Mouse (Mus musculus) midbrain, postnatal 0 days (tissue): ENCODE data around the gene Sipa1l1. TPM values are rescaled to one million over a fixed set of nuclear protein-coding genes. Genes with fewer than 3 reads are reported as not detected.

Experiments used
- ATAC-seq: fragments of 200-750 bp; cut with Nextera tagmentation; 2 replicates; pipeline ENCODE4 v1.8.0; 2017; ENCODE audit warnings: moderate number of reproducible peaks, mild to moderate bottlenecking, moderate TSS enrichment, moderate library complexity; ENCODE audit not compliant: low FRiP score
- DNase-seq: peaks from one replicate; pipeline ENCODE4 v3.0.0-alpha.2; 2015; ENCODE audit warnings: low spot score
- H3K27ac ChIP-seq: fragments of 300-500 bp; sonication (generic); 2 replicates; pipeline ENCODE4 v1.5.1; 2014; ENCODE audit warnings: low read depth, mild to moderate bottlenecking, low read length, mixed read lengths
- H3K27me3 ChIP-seq: fragments of 300-500 bp; sonication (generic); 2 replicates; pipeline ENCODE4 v1.6.1; 2014; ENCODE audit warnings: low read length, control low read depth, mixed read lengths; ENCODE audit not compliant: insufficient read depth
- H3K36me3 ChIP-seq: fragments of 300-500 bp; sonication (generic); 2 replicates; pipeline ENCODE4 v1.6.1; 2014; ENCODE audit warnings: low read length, control low read depth, mixed read lengths; ENCODE audit not compliant: insufficient read depth
- H3K4me1 ChIP-seq: fragments of 300-500 bp; sonication (generic); 2 replicates; pipeline ENCODE4 v1.6.1; 2014; ENCODE audit warnings: mild to moderate bottlenecking, control low read depth, antibody characterized with exemption, low read length, mixed read lengths; ENCODE audit not compliant: insufficient read depth
- H3K4me2 ChIP-seq: fragments of 300-500 bp; sonication (generic); 2 replicates; pipeline ENCODE4 v1.6.1; 2014; ENCODE audit warnings: low read depth, mild to moderate bottlenecking, low read length, mixed read lengths; ENCODE audit not compliant: poor library complexity, severe bottlenecking
- H3K4me3 ChIP-seq: fragments of 300-500 bp; sonication (generic); 2 replicates; pipeline ENCODE4 v1.5.1; 2014; ENCODE audit warnings: low read depth, mild to moderate bottlenecking, low read length, moderate library complexity
- H3K9ac ChIP-seq: fragments of 300-500 bp; sonication (generic); replicated peaks from 2 replicates; pipeline ENCODE4 v1.6.1; 2014; ENCODE audit warnings: mild to moderate bottlenecking, low read length, moderate library complexity, mixed read lengths; ENCODE audit not compliant: poor library complexity, severe bottlenecking
- H3K9me3 ChIP-seq: fragments of 300-500 bp; sonication (generic); 2 replicates; pipeline ENCODE4 v1.6.1; 2016; ENCODE audit warnings: low read length, control low read depth
- CTCF ChIP-seq: IDR thresholded peaks from 2 replicates; pipeline ENCODE4 v1.5.1; 2016; ENCODE audit warnings: antibody characterized with exemption, mild to moderate bottlenecking
- WGBS: fragments of 180-500 bp; shearing (Covaris S2); extraction: QIAGEN DNeasy Blood & Tissue Kit; methylation state at CpG from one replicate; pipeline ENCODE4 v1.1.7; 2014; 5-methylcytosine and 5-hydroxymethylcytosine counted together
- polyA plus RNA-seq: library from polyadenylated mRNA; unstranded; fragments of >200 nt; fragmentation: Nextera tagmentation; extraction: Ambion mirVana; gene quantifications from 2 replicates; pipeline ENCODE4 v1.2.1, GENCODE M21; 2015
- total RNA-seq: library from RNA; depleted of rRNA; stranded (reverse); fragments of >200 nt; gene quantifications from 2 replicates; pipeline ENCODE4 v1.2.3, GENCODE M21; 2014

Sipa1l1 gene
- total and polyA plus RNA-seq, 2 experiments from 2014 or later = 7.1 to 22.2 TPM

DNA sequence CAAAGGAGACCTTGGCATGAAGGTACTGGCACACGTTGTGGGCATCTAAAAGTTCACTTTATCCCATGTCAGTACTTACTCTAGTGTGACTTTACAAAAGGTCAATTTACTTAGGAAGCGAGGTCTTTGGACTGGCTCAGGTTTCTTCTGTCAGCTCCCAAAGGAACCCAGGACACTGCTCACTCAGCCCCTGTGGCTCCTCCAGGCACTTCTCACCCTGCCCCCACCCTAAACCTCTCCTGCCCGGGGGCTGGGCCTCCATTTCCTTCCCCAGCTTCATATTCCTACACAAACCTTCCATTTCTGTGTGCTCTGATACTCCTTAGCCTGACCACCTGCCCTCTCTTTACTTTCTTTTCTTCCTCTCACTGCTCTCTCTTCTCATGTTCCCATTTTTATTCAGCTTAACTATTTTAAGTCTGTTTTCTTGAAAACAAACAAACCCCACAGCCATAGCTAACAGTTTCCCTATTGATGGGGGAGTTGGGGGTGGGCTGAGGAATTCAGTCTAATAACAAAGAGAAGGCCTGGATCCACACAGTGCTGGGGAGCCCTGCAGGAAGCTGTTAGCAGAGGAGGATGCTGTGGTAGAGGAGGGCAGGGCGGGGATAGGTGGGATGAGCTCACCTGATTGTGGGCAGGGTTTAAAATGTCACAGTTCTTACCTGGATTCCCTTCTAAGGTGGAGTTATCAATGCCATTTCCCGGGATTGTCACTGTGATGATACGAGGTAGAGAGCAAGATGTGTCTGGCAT lies 57.4 kb downstream of the Sipa1l1 start:
- Histone ChIP-seq H3K4me3 (no peak overlapping the region), H3K4me2 (no peak overlapping the region), H3K9me3 (no peaks in the 10 kb centered on the region), H3K27me3 (no peaks in the 10 kb centered on the region), H3K36me3 (no peaks in the 10 kb centered on the region), H3K9ac (no peak overlapping the region), H3K4me1 (no peaks in the 10 kb centered on the region; the same call in 1 of the 2 replicates), H3K27ac (no peak overlapping the region)
- DNase-seq (no peak), ATAC-seq (no peak)
- TF ChIP-seq CTCF = no peak
- 60% methylated on average over 6 of the region's 6 CpGs for WGBS

DNA sequence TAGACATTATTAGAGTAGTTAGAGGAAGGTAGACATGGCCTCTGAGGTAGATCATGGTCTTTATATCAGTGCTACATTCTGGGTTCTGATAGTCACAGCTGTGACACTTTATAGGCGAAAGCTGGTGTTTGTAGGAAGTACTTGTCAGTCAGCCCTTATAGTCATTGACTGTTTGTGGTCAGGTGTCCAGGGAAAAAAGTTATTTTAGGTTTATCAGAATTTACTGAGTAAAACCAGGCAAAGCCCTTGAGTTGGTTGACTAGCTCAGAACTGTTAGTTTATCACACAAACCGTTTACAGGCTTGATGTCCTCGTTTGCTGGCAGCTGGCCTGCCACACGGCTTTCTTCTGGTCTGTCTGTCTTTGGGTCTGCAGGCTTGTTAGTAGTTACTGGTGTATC lies 61.0 kb downstream of the Sipa1l1 start:
- WGBS = 70% methylated on average over 4 of the region's 4 CpGs
- no peak overlapping the region for H3K27ac ChIP-seq
- no peaks in the 10 kb centered on the region; the same call in 1 of the 2 replicates for H3K4me1 ChIP-seq
- TF ChIP-seq CTCF = no peak
- H3K4me2 ChIP-seq = no peak overlapping the region
- H3K4me3 ChIP-seq = no peak overlapping the region
- ATAC-seq (no peak), DNase-seq (no peak)
- H3K9ac ChIP-seq = no peak overlapping the region
- no peaks in the 10 kb centered on the region for H3K36me3 ChIP-seq
- no peaks in the 10 kb centered on the region for H3K27me3 ChIP-seq
- no peaks in the 10 kb centered on the region for H3K9me3 ChIP-seq

DNA sequence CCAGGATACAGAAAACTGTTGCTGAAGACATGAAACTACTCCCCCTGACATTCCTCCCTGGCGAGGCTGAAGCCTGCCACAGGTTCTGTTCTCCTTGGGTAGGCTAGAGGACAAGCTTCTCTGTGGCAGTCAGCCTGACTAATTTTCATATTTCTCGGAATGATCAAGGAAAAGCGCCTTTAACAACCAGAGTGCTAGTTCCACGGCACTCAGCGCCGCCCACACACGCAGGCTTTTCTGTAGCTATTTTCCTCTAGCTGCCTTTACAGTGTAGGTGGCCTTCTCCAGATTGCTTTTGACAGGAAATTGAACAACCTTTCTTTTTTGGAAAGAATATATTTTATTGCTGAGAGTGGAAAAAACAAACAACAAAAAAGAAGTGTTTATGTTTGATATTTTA lies 62.1 kb downstream of the Sipa1l1 start:
- H3K4me2 ChIP-seq = no peak overlapping the region
- ATAC-seq (no peak), DNase-seq (no peak)
- no peak overlapping the region for H3K4me3 ChIP-seq
- WGBS = 64% methylated on average over 7 of the region's 7 CpGs
- no peak overlapping the region for H3K27ac ChIP-seq
- no peak overlapping the region for H3K9ac ChIP-seq
- no peaks in the 10 kb centered on the region for H3K9me3 ChIP-seq
- no peaks in the 10 kb centered on the region for H3K27me3 ChIP-seq
- no peaks in the 10 kb centered on the region; the same call in 1 of the 2 replicates for H3K4me1 ChIP-seq
- no peaks in the 10 kb centered on the region for H3K36me3 ChIP-seq
- TF ChIP-seq CTCF = no peak

DNA sequence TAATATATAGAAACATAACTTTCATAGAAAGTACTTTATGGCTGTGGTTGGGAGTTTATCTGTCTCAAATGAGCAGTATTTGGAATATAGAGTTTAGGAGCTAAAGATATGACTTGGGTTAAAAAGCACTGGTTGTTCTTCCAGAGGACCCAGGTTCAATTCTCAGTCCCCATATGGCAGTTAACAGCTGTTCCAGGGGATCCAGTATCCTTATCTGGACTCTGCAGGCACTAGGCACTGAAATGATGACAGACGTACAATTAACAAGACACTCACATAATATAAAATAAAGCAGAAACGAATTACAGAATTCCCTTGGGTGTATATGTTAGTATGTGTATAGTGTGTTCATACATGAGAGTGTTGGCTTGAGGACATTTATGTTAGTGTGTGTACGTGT lies 64.1 kb downstream of the Sipa1l1 start:
- WGBS = 85% methylated on average over 3 of the region's 3 CpGs
- no peak overlapping the region for H3K27ac ChIP-seq
- H3K27me3 ChIP-seq = no peaks in the 10 kb centered on the region
- H3K4me1 ChIP-seq = no peaks in the 10 kb centered on the region; the same call in 1 of the 2 replicates
- no peaks in the 10 kb centered on the region for H3K36me3 ChIP-seq
- H3K9ac ChIP-seq = no peak overlapping the region
- no peak overlapping the region for H3K4me3 ChIP-seq
- no peak overlapping the region for H3K4me2 ChIP-seq
- ATAC-seq = no peak
- DNase-seq = no peak
- H3K9me3 ChIP-seq = no peaks in the 10 kb centered on the region
- no peak for TF ChIP-seq CTCF

DNA sequence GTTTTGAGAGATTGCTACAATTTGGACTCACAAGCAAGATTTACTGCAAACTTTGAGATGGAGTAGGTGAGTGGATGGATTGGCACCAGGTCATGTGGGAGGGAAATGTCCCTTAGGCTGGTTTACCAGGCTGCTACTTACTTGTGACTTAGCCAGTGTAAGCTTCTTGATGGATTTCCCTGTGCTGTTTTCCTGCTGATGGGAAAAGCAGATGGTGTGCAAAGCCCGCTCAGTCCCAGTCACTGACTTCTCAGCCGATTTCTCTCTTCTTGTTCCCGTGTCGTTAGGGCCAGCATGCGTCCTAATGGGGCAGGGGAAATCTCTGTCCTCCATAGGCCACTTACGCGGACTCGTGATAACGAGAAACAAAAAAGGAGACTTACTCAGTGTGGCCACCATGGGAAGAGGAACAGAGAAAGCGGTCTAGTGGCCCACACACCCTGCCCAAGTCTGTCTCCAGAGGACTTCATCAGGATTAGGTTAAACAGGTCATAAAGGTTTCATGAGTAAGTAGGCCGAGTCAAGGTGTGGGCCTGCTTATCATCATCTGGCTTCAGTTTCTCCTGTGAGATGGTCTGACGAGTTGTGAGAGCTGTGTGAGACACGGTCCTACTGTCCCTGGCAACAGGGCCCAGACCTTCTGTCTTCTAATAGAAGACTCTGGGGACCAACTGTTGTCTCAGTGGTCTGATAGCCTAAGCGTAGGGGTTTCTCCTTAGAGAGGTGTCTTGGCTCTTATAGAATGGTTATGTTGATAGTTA lies 65.5 kb downstream of the Sipa1l1 start:
- DNase-seq (no peak), ATAC-seq (no peak)
- Histone ChIP-seq H3K36me3 (no peaks in the 10 kb centered on the region), H3K9me3 (no peaks in the 10 kb centered on the region), H3K9ac (no peak overlapping the region), H3K4me3 (no peak overlapping the region), H3K27me3 (no peaks in the 10 kb centered on the region), H3K4me2 (no peak overlapping the region), H3K4me1 (no peaks in the 10 kb centered on the region; the same call in 1 of the 2 replicates), H3K27ac (no peak overlapping the region)
- TF ChIP-seq CTCF = no peak
- 93% methylated on average over 14 of the region's 14 CpGs for WGBS

DNA sequence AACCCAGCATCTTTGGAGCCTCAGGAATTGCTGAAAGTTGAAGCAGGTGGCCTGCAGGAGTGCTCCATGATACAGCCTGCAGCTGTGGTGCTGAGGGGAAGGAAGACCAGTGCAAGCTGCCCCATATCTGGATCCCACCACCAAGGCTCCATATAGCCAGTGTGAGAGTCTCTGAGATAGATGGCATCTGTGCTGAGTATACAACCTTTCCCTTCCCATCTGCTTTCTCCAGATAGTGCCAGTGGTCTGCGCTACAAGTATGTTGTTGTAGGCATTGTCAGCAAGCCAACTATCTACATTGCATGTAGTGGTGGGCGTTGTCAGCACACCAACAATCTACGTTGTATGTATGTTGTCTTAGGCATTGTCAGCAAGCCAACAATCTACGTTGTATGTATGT lies 68.0 kb downstream of the Sipa1l1 start:
- Histone ChIP-seq H3K27me3 (no peaks in the 10 kb centered on the region), H3K36me3 (no peaks in the 10 kb centered on the region), H3K27ac (no peak overlapping the region), H3K9me3 (no peaks in the 10 kb centered on the region), H3K9ac (no peak overlapping the region), H3K4me2 (no peak overlapping the region), H3K4me1 (no peaks in the 10 kb centered on the region), H3K4me3 (no peak overlapping the region)
- 96% methylated on average over 4 of the region's 4 CpGs for WGBS
- no peak for DNase-seq
- ATAC-seq = no peak
- TF ChIP-seq CTCF = no peak
